Mouse (Mus musculus) frontal cortex, postnatal 25 days (tissue): ENCODE results near the gene Galnt16.

Source experiments
- DNase-seq, 2 experiments: peaks; one replicate each; pipeline ENCODE4 v3.0.0; 2022; ENCODE audit warnings: low spot score in 2 of 2

The Galnt16 gene

GRCm38 (mm10) chr12:80595968-80596367 is 77.9 kb downstream of the Galnt16 start:
- DNase-seq = no peak

- DNase-seq = no peak
These were observed 80.2 kb downstream of the Galnt16 start for GRCm38 (mm10) chr12:80598236-80598635.

- DNase-seq = no peak
These were observed 80.7 kb downstream of the Galnt16 start for GRCm38 (mm10) chr12:80598756-80599155.

- DNase-seq = no peak
These were observed 83.7 kb downstream of the Galnt16 start for GRCm38 (mm10) chr12:80601597-80602269.

GRCm38 (mm10) chr12:80602432-80602831 is 84.4 kb downstream of the Galnt16 start:
- no peak for DNase-seq

- no peak for DNase-seq
These were observed 85.5 kb downstream of the Galnt16 start for GRCm38 (mm10) chr12:80603566-80603965.

- no peak for DNase-seq
These were observed 86.1 kb downstream of the Galnt16 start for GRCm38 (mm10) chr12:80604218-80604617.

- no peak for DNase-seq
These were observed 90.5 kb downstream of the Galnt16 start for GRCm38 (mm10) chr12:80608576-80608975.

- no peak for DNase-seq
These were observed 91.9 kb downstream of the Galnt16 start for GRCm38 (mm10) chr12:80609928-80610327.

GRCm38 (mm10) chr12:80612113-80612791 is 94.2 kb downstream of the Galnt16 start:
- no peak for DNase-seq

GRCm38 (mm10) chr12:80615371-80616257 is 97.5 kb downstream of the Galnt16 start:
- no peak for DNase-seq

- DNase-seq = no peak
These were observed 102.4 kb downstream of the Galnt16 start for GRCm38 (mm10) chr12:80620501-80620900.

GRCm38 (mm10) chr12:80631790-80632189 is 113.7 kb downstream of the Galnt16 start:
- DNase-seq = no peak

GRCm38 (mm10) chr12:80642725-80643692 is 124.9 kb downstream of the Galnt16 start:
- peak; percentile 9 to 17 for DNase-seq

- DNase-seq = peak; percentile 91 to 92
These were observed 125.8 kb downstream of the Galnt16 start, which contains the start of the genes Slc39a9 and Erh for GRCm38 (mm10) chr12:80643693-80644505. Gene Slc39a9 (plus strand): TSS chr12:80643883. Gene Erh (minus strand): TSS chr12:80644341.

- DNase-seq = peak in 1 of 2 experiments; percentile 8
These were observed 126.4 kb downstream of the Galnt16 start for GRCm38 (mm10) chr12:80644506-80644868.

- no peak for DNase-seq
These were observed 128.3 kb downstream of the Galnt16 start for GRCm38 (mm10) chr12:80646377-80646776.

- DNase-seq = no peak
These were observed 136.0 kb downstream of the Galnt16 start for GRCm38 (mm10) chr12:80653951-80654658.

- no peak for DNase-seq
These were observed 136.6 kb downstream of the Galnt16 start for GRCm38 (mm10) chr12:80654659-80655025.

- DNase-seq = no peak
These were observed 140.6 kb downstream of the Galnt16 start for GRCm38 (mm10) chr12:80658661-80659060.
